Mouse (Mus musculus): ENCODE measurements around the gene Hist1h2bh. TPM values are rescaled to one million over a fixed set of nuclear protein-coding genes. Genes with fewer than 3 reads are reported as not detected.
A peak's percentile ranks its signal among the peaks of the same experiment; 100 is the strongest.
"Not testable (repeated sequence)": the region's sequence is repeated elsewhere in the genome, so short reads cannot be mapped to it uniquely, and the experiment has no call there.

The Hist1h2bh gene
- polyA plus RNA-seq, 1 experiment from 2014 or later = 1.1 TPM

DNA sequence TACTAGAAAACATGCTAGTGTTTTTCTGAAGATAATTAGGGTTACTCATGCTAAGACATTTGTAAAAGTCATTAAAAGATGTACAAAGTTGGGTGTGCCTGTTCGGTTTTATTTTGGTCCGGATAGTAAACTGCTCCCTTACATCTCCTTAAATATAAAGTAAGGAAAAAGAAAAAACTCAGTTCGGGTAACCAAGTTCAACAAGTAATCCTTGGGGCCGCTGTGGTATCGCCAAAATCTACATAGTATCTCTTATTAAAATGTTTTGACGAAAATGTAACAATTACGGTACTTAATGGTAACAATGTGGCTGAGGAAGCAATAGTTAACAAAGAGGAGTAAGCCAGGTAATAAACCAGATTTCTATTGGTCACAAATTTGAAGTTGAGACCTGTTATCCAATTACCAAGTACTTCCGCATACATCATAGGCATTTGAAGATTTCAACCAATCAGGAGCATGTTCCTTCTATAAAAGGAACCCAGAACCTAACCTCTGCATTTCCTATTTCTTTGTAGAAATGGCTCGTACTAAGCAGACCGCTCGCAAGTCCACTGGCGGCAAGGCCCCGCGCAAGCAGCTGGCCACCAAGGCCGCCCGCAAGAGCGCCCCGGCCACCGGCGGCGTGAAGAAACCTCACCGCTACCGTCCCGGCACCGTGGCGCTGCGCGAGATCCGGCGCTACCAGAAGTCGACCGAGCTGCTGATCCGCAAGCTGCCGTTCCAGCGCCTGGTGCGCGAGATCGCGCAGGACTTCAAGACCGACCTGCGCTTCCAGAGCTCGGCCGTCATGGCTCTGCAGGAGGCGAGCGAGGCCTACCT, 984 bp upstream of the Hist1h2bh start, which contains the start of gene Hist1h3f:
Hist1h3f (plus strand) TSS at position 88 of the 822 bp plus-strand sequence.
- Histone ChIP-seq H3K4me1 (ENCODE audit: control insufficient read depth, low read depth, low read length) (peaks cover 7% of the 10 kb centered on the region), H3K4me3 (ENCODE audit: low read depth, low read length) (peak within 1 kb of the TSS; percentile 67), H3K27me3 (ENCODE audit: control insufficient read depth, insufficient read depth, low read depth, low read length) (no peaks in the 10 kb centered on the region), H3K9me3 (replicated peaks; ENCODE audit: control insufficient read depth, low read length) (no peaks in the 10 kb centered on the region), H3K4me2 (ENCODE audit: low read depth, low read length) (peak within 1 kb of the TSS; percentile 92), H3K36me3 (ENCODE audit: control insufficient read depth, insufficient read depth) (no peaks in the 10 kb centered on the region), H3K9ac (ENCODE audit: low read depth, low read length) (peak within 1 kb of the TSS; percentile 81), H3K27ac (ENCODE audit: low read length) (peak within 1 kb of the TSS; percentile 99)
- ATAC-seq (ENCODE audit: low read depth) = peak; percentile 78
- WGBS (ENCODE audit: insufficient replicate concordance) = 0% methylated on average over 23 of the region's 45 CpGs

DNA sequence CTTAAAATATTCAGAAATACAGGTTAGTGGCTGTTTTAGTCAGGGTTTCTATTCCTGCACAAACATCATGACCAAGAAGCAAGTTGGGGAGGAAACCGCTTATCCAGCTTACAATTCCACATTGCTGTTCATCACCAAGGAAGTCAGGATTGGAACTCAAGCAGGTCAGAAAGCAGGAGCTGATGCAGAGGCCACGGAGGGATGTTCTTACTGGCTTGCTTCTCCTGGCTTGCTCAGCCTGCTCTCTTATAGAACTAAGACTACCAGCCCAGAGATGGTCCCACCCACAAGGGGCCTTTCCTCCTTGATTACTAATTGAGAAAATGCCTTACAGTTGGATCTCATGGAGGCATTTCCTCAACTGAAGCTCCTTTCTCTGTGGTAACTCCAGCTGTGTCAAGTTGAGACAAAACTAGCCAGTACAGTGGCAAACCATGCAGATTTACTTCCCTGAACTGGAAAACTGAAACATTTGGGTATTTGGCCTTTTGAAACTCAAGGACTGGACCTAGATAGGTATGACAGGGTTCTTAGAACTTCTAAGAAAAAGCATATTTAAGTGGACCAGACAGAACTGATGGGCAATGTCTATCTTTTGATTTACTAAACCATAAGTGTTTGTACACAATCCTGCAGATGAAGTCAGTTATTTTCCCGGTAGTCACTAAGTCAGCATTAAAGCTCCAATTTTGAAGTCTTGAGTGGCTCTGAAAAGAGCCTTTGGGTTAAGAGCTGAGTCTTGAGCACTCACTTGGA, 789 bp downstream of the Hist1h2bh start:
- H3K4me3 ChIP-seq (ENCODE audit: low read depth, low read length) = peak overlapping the region; percentile 67
- peaks cover 12% of the 10 kb centered on the region for H3K4me1 ChIP-seq (ENCODE audit: control insufficient read depth, low read depth, low read length)
- not testable (repeated sequence) for H3K36me3 ChIP-seq (ENCODE audit: control insufficient read depth, insufficient read depth); H3K27me3 ChIP-seq (ENCODE audit: control insufficient read depth, insufficient read depth, low read depth, low read length); ATAC-seq (ENCODE audit: low read depth); H3K9me3 ChIP-seq (replicated peaks; ENCODE audit: control insufficient read depth, low read length)
- WGBS (ENCODE audit: insufficient replicate concordance) = 7% methylated on average over 3 of the region's 3 CpGs
- peak overlapping the region; percentile 81 for H3K9ac ChIP-seq (ENCODE audit: low read depth, low read length)
- H3K4me2 ChIP-seq (ENCODE audit: low read depth, low read length) = peak overlapping the region; percentile 58
- H3K27ac ChIP-seq (ENCODE audit: low read length) = peak overlapping the region; percentile 96

DNA sequence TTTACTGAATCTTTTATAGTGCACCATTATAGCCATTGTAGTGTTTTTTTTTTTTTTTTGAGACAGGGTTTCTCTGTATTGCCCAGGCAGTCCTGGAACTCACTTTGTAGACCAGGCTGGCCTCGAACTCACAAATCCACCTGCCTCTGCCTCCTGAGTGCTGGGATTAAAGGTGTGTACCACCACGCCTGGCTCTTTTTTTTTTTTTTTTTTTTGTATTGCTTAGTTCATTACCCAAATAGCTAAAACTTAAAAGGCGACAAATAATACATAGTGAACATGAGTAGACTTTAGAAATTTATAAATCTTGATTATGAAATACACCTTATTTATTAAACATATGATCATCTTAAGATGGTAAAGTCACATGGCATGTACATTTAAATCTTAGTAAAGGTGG, 1.7 kb downstream of the Hist1h2bh start:
- Histone ChIP-seq H3K36me3 (ENCODE audit: control insufficient read depth, insufficient read depth) (no peaks in the 10 kb centered on the region), H3K9me3 (replicated peaks; ENCODE audit: control insufficient read depth, low read length) (no peaks in the 10 kb centered on the region), H3K9ac (ENCODE audit: low read depth, low read length) (peak overlapping the region; percentile 41; the same call in 1 of the 2 replicates), H3K27me3 (ENCODE audit: control insufficient read depth, insufficient read depth, low read depth, low read length) (no peaks in the 10 kb centered on the region), H3K4me3 (ENCODE audit: low read depth, low read length) (peak overlapping the region; percentile 33), H3K4me1 (ENCODE audit: control insufficient read depth, low read depth, low read length) (peaks cover 19% of the 10 kb centered on the region), H3K27ac (ENCODE audit: low read length) (no peak overlapping the region), H3K4me2 (ENCODE audit: low read depth, low read length) (peak overlapping the region; percentile 53)
- 59% methylated on average over 3 of the region's 3 CpGs for WGBS (ENCODE audit: insufficient replicate concordance)
- no peak for ATAC-seq (ENCODE audit: low read depth)

- peaks cover 20% of the 10 kb centered on the region for H3K4me1 ChIP-seq (ENCODE audit: control insufficient read depth, low read depth, low read length)
- not testable (repeated sequence) for H3K9me3 ChIP-seq (replicated peaks; ENCODE audit: control insufficient read depth, low read length); H3K4me3 ChIP-seq (ENCODE audit: low read depth, low read length); H3K36me3 ChIP-seq (ENCODE audit: control insufficient read depth, insufficient read depth); H3K27me3 ChIP-seq (ENCODE audit: control insufficient read depth, insufficient read depth, low read depth, low read length); H3K4me2 ChIP-seq (ENCODE audit: low read depth, low read length); H3K27ac ChIP-seq (ENCODE audit: low read length); ATAC-seq (ENCODE audit: low read depth); H3K9ac ChIP-seq (ENCODE audit: low read depth, low read length)
- WGBS (ENCODE audit: insufficient replicate concordance) = 80% methylated on average over 1 of the region's 1 CpGs
These were observed 3.4 kb downstream of the Hist1h2bh start for GRCm38 (mm10) chr13:23539821-23540220.

DNA sequence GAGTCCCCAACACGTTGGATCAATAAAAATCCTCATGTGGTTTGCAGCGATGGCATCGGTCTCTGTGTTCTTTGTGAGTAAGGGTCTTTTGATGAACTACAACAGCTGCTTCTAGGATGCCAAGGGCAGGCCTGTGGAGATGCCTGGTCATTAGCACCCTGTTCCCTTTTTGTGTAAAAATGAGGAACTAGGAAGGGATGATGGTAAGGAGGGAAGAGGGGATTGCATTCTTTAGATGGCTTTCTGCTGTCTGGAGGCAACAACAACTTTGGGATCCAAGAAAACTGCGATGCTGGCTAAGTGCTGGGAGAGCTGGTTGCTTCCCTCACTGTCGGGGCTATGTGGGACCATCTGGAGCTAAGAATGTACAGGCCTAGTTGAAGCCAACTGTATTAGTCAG, 4.9 kb downstream of the Hist1h2bh start:
- Histone ChIP-seq H3K4me2 (ENCODE audit: low read depth, low read length) (peak overlapping the region; percentile 64; the same call in 1 of the 2 replicates), H3K9ac (ENCODE audit: low read depth, low read length) (peak overlapping the region; percentile 74; the same call in 1 of the 2 replicates), H3K9me3 (replicated peaks; ENCODE audit: control insufficient read depth, low read length) (no peaks in the 10 kb centered on the region), H3K36me3 (ENCODE audit: control insufficient read depth, insufficient read depth) (no peaks in the 10 kb centered on the region), H3K27ac (ENCODE audit: low read length) (peak overlapping the region; percentile 57), H3K4me3 (ENCODE audit: low read depth, low read length) (peak overlapping the region; percentile 50; the same call in 1 of the 2 replicates), H3K4me1 (ENCODE audit: control insufficient read depth, low read depth, low read length) (peaks cover 20% of the 10 kb centered on the region), H3K27me3 (ENCODE audit: control insufficient read depth, insufficient read depth, low read depth, low read length) (no peaks in the 10 kb centered on the region)
- 70% methylated on average over 5 of the region's 5 CpGs for WGBS (ENCODE audit: insufficient replicate concordance)
- no peak for ATAC-seq (ENCODE audit: low read depth)

GRCm38 (mm10) chr13:23537006-23537710, 6.0 kb downstream of the Hist1h2bh start:
- peak overlapping the region; percentile 74 for H3K9ac ChIP-seq (ENCODE audit: low read depth, low read length)
- H3K27me3 ChIP-seq (ENCODE audit: control insufficient read depth, insufficient read depth, low read depth, low read length) = no peaks in the 10 kb centered on the region
- peaks cover 28% of the 10 kb centered on the region for H3K4me1 ChIP-seq (ENCODE audit: control insufficient read depth, low read depth, low read length)
- peak overlapping the region; percentile 57 for H3K27ac ChIP-seq (ENCODE audit: low read length)
- ATAC-seq (ENCODE audit: low read depth) = no peak
- no peaks in the 10 kb centered on the region for H3K36me3 ChIP-seq (ENCODE audit: control insufficient read depth, insufficient read depth)
- 66% methylated on average over 3 of the region's 3 CpGs for WGBS (ENCODE audit: insufficient replicate concordance)
- peak overlapping the region; percentile 50 for H3K4me3 ChIP-seq (ENCODE audit: low read depth, low read length)
- H3K9me3 ChIP-seq (replicated peaks; ENCODE audit: control insufficient read depth, low read length) = no peaks in the 10 kb centered on the region
- peak overlapping the region; percentile 64 for H3K4me2 ChIP-seq (ENCODE audit: low read depth, low read length)

DNA sequence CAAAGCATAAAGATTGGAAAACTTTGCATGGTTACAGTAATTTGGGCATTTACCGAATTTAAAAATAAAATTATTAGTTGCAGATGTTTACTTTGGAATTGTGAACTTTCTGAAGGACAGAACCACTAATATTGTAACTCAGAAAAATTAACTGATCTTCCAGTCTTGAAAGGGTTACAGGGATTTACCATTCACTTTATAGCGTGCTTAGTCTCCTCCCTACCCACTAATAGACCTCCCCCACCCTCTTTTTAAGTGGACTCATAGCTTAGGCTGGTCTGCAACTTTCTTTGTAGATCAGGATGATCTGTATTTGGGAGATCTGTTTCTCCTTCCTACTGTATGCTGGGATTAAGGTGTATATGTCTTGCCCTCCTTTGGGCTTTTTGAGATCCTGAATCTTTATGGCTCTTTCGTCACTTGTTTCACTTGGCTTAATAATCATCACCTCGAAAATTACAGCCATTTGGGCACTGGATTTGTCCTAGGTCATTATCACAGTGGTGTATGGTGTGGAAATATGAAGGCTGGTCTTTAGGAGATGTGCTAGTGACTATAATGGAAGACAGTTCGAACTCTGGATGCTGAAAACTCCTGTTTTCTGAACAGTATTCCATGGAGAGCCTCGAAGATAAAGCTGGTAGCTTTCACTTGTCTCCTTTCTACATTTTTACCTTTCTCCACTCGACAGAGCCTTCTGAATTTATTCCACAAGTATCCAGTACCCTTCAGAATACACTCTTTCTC, 6.9 kb downstream of the Hist1h2bh start:
- H3K27ac ChIP-seq (ENCODE audit: low read length) = peak overlapping the region; percentile 87
- peak overlapping the region; percentile 65 for H3K4me3 ChIP-seq (ENCODE audit: low read depth, low read length)
- 14% methylated on average over 7 of the region's 7 CpGs for whole genome bisulfite sequencing (ENCODE audit: insufficient replicate concordance)
- H3K4me2 ChIP-seq (ENCODE audit: low read depth, low read length) = peak overlapping the region; percentile 64
- H3K36me3 ChIP-seq (ENCODE audit: control insufficient read depth, insufficient read depth) = no peaks in the 10 kb centered on the region
- peaks cover 29% of the 10 kb centered on the region for H3K4me1 ChIP-seq (ENCODE audit: control insufficient read depth, low read depth, low read length)
- peak overlapping the region; percentile 84 for H3K9ac ChIP-seq (ENCODE audit: low read depth, low read length)
- ATAC-seq (ENCODE audit: low read depth) = no peak
- no peaks in the 10 kb centered on the region for H3K27me3 ChIP-seq (ENCODE audit: control insufficient read depth, insufficient read depth, low read depth, low read length)
- no peaks in the 10 kb centered on the region for H3K9me3 ChIP-seq (replicated peaks; ENCODE audit: control insufficient read depth, low read length)
